Mouse (Mus musculus) cortical plate, adult 2 months (tissue): ENCODE results near the gene 4933415A04Rik.

ENCODE experiments used
- CTCF ChIP-seq: fragments of 200-500 bp; IDR thresholded peaks from 2 replicates; pipeline ENCODE4 v1.5.1; 2011; ENCODE audit warnings: mild to moderate bottlenecking, control low read depth, low read length; ENCODE audit not compliant: insufficient read depth; ENCODE audit errors: extremely low read depth
- POLR2A ChIP-seq: fragments of 200-500 bp; IDR thresholded peaks from 2 replicates; pipeline ENCODE4 v1.6.1; 2011; ENCODE audit warnings: mild to moderate bottlenecking, low read length, control low read depth; ENCODE audit not compliant: insufficient read depth; ENCODE audit errors: extremely low read depth

DNA sequence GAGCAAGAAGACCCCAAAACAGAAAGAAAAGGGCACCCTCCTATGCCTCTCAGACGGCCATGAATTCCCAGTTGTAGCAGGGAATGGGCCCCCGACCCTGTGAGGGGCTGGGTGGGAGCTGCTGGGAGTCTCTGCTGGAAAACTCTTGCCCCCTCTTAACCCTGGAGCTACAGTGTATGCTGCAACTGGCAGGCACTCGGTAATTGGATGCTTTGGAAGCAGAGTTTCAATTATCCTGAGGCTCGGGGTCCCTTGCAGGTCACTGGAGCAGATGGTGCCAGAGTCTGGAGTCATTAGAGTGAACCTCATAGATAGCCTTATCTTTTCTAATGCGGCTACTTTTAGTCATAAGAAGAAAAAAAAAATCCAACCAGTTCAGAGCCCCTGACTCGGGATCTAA, 47.0 kb upstream of the 4933415A04Rik start:
- no peak for TF ChIP-seq POLR2A
- TF ChIP-seq CTCF: no peak
